Mouse (Mus musculus) midbrain, embryonic 11.5 days (tissue): ENCODE measurements around the gene Anxa5. TPM values are rescaled to one million over a fixed set of nuclear protein-coding genes. Genes with fewer than 3 reads are reported as not detected.

Source experiments
- ATAC-seq: fragments of 200-750 bp; cut with Nextera tagmentation; 2 replicates; pipeline ENCODE4 v1.8.0; 2017; ENCODE audit warnings: moderate TSS enrichment, moderate library complexity; ENCODE audit not compliant: low FRiP score
- DNase-seq: peaks from one replicate; pipeline ENCODE4 v3.0.0; 2015; ENCODE audit warnings: low spot score; ENCODE audit errors: missing footprints
- H3K27ac ChIP-seq: fragments of 300-500 bp; sonication (generic); 2 replicates; pipeline ENCODE4 v1.5.1; 2014; ENCODE audit warnings: low read depth, low read length
- H3K27me3 ChIP-seq: fragments of 300-500 bp; sonication (generic); 2 replicates; pipeline ENCODE4 v1.6.1; 2014; ENCODE audit warnings: mild to moderate bottlenecking, low read length, moderate library complexity, mixed read lengths; ENCODE audit not compliant: control insufficient read depth, insufficient read depth
- H3K36me3 ChIP-seq: fragments of 300-500 bp; sonication (generic); 2 replicates; pipeline ENCODE4 v1.6.1; 2014; ENCODE audit warnings: mild to moderate bottlenecking, low read length, moderate library complexity, mixed read lengths; ENCODE audit not compliant: control insufficient read depth, insufficient read depth
- H3K4me1 ChIP-seq: fragments of 300-500 bp; sonication (generic); 2 replicates; pipeline ENCODE4 v1.6.1; 2014; ENCODE audit warnings: low read length; ENCODE audit not compliant: control insufficient read depth, insufficient read depth
- H3K4me2 ChIP-seq: fragments of 300-500 bp; sonication (generic); 2 replicates; pipeline ENCODE4 v1.6.1; 2014; ENCODE audit warnings: mild to moderate bottlenecking, moderate library complexity
- H3K4me3 ChIP-seq: fragments of 300-500 bp; sonication (generic); 2 replicates; pipeline ENCODE4 v1.5.1; 2014; ENCODE audit warnings: low read depth, low read length
- H3K9ac ChIP-seq: fragments of 300-500 bp; sonication (generic); 2 replicates; pipeline ENCODE4 v1.6.1; 2014; ENCODE audit warnings: low read length
- H3K9me3 ChIP-seq: fragments of 300-500 bp; sonication (generic); 2 replicates; pipeline ENCODE4 v1.6.1; 2016; ENCODE audit warnings: low read length; ENCODE audit not compliant: control insufficient read depth
- WGBS: fragments of 180-500 bp; shearing (Covaris S2); extraction: QIAGEN DNeasy Blood & Tissue Kit; methylation state at CpG from one replicate; pipeline ENCODE4 v1.1.7; 2014; 5-methylcytosine and 5-hydroxymethylcytosine counted together
- polyA plus RNA-seq: library from polyadenylated mRNA; unstranded; fragments of >200 nt; fragmentation: Nextera tagmentation; extraction: Ambion mirVana; gene quantifications from 2 replicates; pipeline ENCODE4 v1.2.1, GENCODE M21; 2014

Anxa5 gene
- polyA plus RNA-seq, 1 experiment from 2014 or later: 98.4 TPM

DNA sequence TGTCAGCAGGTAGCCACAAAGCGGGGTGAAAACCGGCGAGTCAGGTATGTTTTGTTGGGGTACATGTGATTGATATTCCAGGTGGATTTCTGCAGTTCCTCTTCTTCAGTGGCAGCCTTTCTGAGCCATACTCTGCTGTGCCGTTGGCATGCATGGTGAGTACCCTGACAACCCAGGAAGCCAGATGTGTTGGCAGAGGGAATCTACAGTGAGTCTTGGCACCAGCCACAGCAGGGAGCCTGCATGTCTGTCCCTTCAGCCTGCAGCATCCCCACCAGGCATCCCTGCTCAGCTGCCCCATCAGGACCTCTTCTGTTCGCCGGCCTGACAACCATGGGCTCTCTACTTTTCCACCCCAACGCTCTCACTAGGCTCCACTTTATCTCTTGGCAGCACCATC, 25.9 kb upstream of the Anxa5 start:
- H3K9ac ChIP-seq: no peak overlapping the region
- peaks cover 3% of the 10 kb centered on the region; the same call in 1 of the 2 replicates for H3K4me1 ChIP-seq
- no peaks in the 10 kb centered on the region for H3K36me3 ChIP-seq
- H3K9me3 ChIP-seq: no peaks in the 10 kb centered on the region
- no peak overlapping the region for H3K4me2 ChIP-seq
- 81% methylated on average over 7 of the region's 7 CpGs for WGBS
- ATAC-seq (no peak), DNase-seq (no peak)
- H3K27ac ChIP-seq: no peak overlapping the region
- no peak overlapping the region for H3K4me3 ChIP-seq
- no peaks in the 10 kb centered on the region for H3K27me3 ChIP-seq

DNA sequence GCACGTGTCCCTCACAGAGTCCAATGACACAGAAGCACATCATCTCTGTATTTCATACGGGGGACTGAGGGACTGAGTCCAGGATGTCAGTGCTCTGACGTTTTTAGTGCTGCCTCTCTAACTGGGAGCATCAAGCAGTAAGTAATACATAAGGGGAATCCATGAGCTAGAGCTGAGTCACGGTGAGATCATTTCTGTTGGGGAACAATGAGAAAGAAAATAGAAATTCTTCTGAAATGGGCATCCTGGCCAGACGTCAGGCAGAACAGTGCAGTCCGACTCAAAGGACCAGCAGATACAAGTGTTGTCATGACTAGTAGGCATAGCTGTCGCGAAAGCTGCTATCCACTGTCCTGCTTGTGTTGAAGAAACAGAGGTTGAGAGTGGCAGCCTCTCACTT, 25.3 kb upstream of the Anxa5 start:
- ATAC-seq: no peak
- WGBS: 83% methylated on average over 8 of the region's 8 CpGs
- H3K27ac ChIP-seq: no peak overlapping the region

DNA sequence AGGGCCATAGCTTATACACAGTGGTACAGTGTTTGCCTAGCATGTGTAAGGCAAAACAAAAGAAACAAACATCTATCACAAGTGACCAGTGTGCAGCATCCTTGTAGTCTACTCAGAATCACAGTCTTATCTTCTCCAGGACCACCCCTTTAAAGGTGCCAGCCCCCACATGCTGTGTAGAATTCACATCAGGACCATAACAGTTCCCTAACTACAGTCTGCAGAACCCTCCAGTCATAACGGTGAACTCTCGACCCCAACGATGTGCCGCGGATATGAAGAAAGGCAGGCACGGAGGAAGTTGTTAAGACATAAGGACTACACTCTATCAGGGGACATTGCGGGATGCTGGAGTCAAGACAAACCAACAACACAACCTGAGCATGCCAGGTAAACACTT, 23.7 kb upstream of the Anxa5 start:
- ATAC-seq (no peak), DNase-seq (no peak)
- H3K4me3 ChIP-seq: no peak overlapping the region
- H3K9me3 ChIP-seq: no peaks in the 10 kb centered on the region
- H3K4me2 ChIP-seq: no peak overlapping the region
- no peaks in the 10 kb centered on the region for H3K36me3 ChIP-seq
- no peak overlapping the region for H3K9ac ChIP-seq
- 95% methylated on average over 7 of the region's 7 CpGs for WGBS
- H3K27ac ChIP-seq: no peak overlapping the region
- H3K4me1 ChIP-seq: no peaks in the 10 kb centered on the region
- H3K27me3 ChIP-seq: no peaks in the 10 kb centered on the region

More for the DNA sequence above, 25.3 kb upstream of the Anxa5 start:
- no peaks in the 10 kb centered on the region for H3K9me3 ChIP-seq
- no peaks in the 10 kb centered on the region for H3K36me3 ChIP-seq
- DNase-seq: no peak
- peaks cover 2% of the 10 kb centered on the region; the same call in 1 of the 2 replicates for H3K4me1 ChIP-seq
- H3K4me2 ChIP-seq: no peak overlapping the region
- H3K4me3 ChIP-seq: no peak overlapping the region
- H3K27me3 ChIP-seq: no peaks in the 10 kb centered on the region
- no peak overlapping the region for H3K9ac ChIP-seq

DNA sequence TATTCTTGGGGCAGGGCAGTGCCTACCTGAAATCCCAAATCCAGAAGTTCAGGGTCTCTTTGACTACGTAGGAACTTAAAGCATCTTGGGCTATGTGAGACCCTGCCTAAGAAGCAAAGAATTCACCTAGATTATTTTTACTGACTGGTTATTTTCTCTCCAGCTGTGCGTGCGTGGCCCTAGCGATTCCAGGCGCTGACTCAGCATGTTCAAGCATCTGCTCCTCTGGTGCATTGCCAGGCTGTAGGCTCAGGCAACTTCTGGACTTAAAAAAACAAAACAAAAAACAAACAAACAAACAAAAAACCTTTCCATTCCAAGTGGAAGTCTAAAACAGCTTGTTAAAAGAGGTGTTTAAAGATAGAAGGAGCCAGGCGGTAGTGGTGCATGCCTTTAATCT, 22.5 kb upstream of the Anxa5 start:
- Histone ChIP-seq H3K4me2 (no peak overlapping the region), H3K9ac (no peak overlapping the region), H3K27ac (no peak overlapping the region), H3K9me3 (no peaks in the 10 kb centered on the region), H3K36me3 (no peaks in the 10 kb centered on the region), H3K4me1 (no peaks in the 10 kb centered on the region), H3K4me3 (no peak overlapping the region), H3K27me3 (no peaks in the 10 kb centered on the region)
- ATAC-seq: no peak
- DNase-seq: no peak
- WGBS: 91% methylated on average over 6 of the region's 6 CpGs

DNA sequence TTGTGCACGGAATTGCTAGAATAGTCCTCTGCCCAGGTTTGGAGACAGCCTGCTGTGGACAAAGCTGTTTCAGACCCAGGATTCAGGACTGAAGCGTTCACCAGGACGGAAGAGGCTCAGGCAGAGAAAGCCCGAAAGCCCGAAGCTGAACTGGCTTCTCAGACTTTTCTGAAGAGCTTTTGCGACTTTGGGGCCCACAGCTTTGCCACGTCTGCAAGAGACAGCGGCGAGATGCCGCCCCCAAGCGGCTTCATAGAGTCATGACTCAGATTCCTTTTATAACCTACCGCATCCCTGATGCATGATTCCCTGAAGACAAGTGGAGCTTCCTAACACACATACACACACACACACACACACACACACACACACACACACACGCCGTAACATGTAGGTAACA, 21.1 kb upstream of the Anxa5 start:
- H3K4me3 ChIP-seq: no peak overlapping the region
- 17% methylated on average over 14 of the region's 14 CpGs for WGBS
- no peak overlapping the region for H3K9ac ChIP-seq
- H3K9me3 ChIP-seq: no peaks in the 10 kb centered on the region
- H3K4me1 ChIP-seq: no peaks in the 10 kb centered on the region
- H3K27ac ChIP-seq: no peak overlapping the region
- DNase-seq (peak; percentile 94), ATAC-seq (peak; percentile 43; the same call in 1 of the 2 replicates)
- no peaks in the 10 kb centered on the region for H3K36me3 ChIP-seq
- H3K4me2 ChIP-seq: no peak overlapping the region
- no peaks in the 10 kb centered on the region for H3K27me3 ChIP-seq

DNA sequence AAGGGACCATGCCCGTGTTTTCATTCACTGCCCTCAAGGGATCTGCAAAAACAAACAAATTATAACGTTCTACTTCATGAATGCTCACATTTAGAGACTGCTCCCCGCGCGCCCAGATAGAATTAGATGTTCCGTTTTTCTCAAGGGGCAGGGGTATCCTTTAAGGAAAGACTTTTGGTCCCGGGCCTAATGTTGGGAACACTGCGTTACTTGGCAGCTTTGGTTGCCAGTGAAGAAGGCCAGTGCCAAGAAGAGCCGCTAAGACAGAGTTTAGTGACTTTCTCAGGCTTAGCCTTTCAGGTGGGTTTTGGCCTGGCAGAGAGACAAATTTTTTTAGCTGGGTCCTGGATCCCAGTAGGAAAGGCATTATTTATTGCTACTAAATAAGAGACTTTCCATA, 20.6 kb upstream of the Anxa5 start:
- no peaks in the 10 kb centered on the region for H3K36me3 ChIP-seq
- H3K9ac ChIP-seq: no peak overlapping the region
- no peak for DNase-seq
- H3K4me1 ChIP-seq: no peaks in the 10 kb centered on the region
- no peak overlapping the region for H3K4me3 ChIP-seq
- no peaks in the 10 kb centered on the region for H3K9me3 ChIP-seq
- H3K4me2 ChIP-seq: no peak overlapping the region
- WGBS: 87% methylated on average over 9 of the region's 9 CpGs
- H3K27ac ChIP-seq: no peak overlapping the region
- no peak for ATAC-seq
- no peaks in the 10 kb centered on the region for H3K27me3 ChIP-seq

DNA sequence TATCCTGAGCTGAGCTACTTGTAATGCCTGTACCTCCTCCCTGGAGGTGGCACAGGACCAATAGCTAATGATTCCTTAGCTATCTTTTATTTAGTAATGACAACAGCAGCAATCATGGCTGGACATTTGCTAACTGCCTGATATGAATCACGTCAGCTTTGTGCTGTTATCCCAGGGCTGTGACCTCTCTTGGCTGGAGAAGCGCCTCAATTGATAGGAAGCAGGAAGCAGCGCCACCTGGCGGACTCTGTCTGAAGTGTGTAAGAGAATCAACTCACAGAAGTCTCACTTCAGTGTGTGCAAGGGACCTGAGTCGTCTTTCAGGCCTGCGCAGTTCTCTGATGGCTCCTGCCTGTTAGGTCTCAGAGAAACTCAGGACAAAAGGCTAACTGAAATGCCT, 19.7 kb upstream of the Anxa5 start:
- no peaks in the 10 kb centered on the region for H3K9me3 ChIP-seq
- WGBS: 11% methylated on average over 6 of the region's 6 CpGs
- ATAC-seq: peak; percentile 86
- H3K4me1 ChIP-seq: no peaks in the 10 kb centered on the region
- H3K4me3 ChIP-seq: no peak overlapping the region
- no peaks in the 10 kb centered on the region for H3K27me3 ChIP-seq
- no peak overlapping the region for H3K9ac ChIP-seq
- H3K4me2 ChIP-seq: no peak overlapping the region
- DNase-seq: peak; percentile 99
- H3K36me3 ChIP-seq: no peaks in the 10 kb centered on the region
- H3K27ac ChIP-seq: no peak overlapping the region

DNA sequence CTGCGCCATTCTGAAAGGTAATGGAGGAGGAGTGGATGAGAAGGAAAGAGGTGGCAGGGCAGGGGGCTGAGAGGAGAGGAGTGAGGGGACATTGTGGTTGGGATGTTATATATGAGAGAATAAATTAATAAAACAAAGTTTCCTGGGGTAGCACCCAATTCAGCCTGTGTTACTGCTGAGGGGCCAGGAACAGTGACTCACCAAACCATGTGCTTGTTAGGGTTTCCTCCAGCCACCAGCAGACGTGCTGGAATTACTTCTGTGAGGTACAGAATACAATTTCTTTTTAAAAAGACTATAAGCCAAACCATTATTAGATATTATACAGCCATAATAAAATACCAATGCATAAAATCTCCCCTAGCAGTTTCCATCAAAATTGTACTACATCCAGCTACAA, 18.9 kb upstream of the Anxa5 start:
- no peaks in the 10 kb centered on the region for H3K36me3 ChIP-seq
- no peaks in the 10 kb centered on the region for H3K4me1 ChIP-seq
- DNase-seq: no peak
- H3K4me3 ChIP-seq: no peak overlapping the region
- H3K27ac ChIP-seq: no peak overlapping the region
- no peak overlapping the region for H3K4me2 ChIP-seq
- 89% methylated on average over 2 of the region's 2 CpGs for WGBS
- ATAC-seq: no peak
- no peaks in the 10 kb centered on the region for H3K27me3 ChIP-seq
- no peak overlapping the region for H3K9ac ChIP-seq
- H3K9me3 ChIP-seq: no peaks in the 10 kb centered on the region

DNA sequence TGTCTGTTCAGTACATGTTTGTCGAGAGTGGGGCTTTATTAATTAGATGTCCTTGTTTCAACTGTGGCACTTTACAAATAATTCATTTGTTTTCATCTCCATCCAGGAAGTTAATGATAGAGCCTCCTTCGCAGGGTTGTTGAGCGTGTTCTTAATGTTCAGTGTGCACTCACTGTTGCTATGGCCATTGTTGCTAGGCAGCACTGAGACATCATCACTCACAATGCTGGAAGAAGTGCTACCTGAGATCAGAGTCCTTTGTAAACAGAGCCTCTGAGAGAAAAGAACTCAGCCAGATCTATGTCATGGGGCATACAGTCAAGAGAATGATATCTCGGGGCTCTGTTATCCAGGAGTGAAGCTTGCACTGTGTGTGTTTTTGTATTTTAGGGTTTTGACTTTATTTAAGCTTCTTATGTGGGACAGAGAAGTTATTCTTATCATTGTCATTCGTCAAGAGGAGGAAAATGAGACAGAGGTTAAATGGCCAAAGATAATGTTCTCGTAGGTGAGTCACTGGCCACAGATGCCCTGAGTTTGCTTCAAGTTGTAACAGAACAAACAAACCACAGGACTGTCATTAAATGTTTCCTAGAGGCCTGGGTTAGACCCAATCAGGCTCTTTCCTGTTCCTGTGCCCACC, 18.1 kb upstream of the Anxa5 start:
- H3K9ac ChIP-seq: no peak overlapping the region
- no peak for DNase-seq
- no peak overlapping the region for H3K4me2 ChIP-seq
- no peak for ATAC-seq
- H3K36me3 ChIP-seq: no peaks in the 10 kb centered on the region
- H3K27ac ChIP-seq: no peak overlapping the region
- no peaks in the 10 kb centered on the region for H3K27me3 ChIP-seq
- WGBS: 85% methylated on average over 6 of the region's 6 CpGs
- H3K4me1 ChIP-seq: no peaks in the 10 kb centered on the region
- H3K4me3 ChIP-seq: no peak overlapping the region
- no peaks in the 10 kb centered on the region for H3K9me3 ChIP-seq
